Mouse (Mus musculus) E14TG2a.4 (cell line): ENCODE measurements around the gene Psmb4.

Experiments used
- CTCF ChIP-seq: conservative IDR thresholded peaks from 2 replicates; pipeline ENCODE4 v1.5.1; 2014; ENCODE audit warnings: low read length
- POU5F1 ChIP-seq: IDR thresholded peaks from 2 replicates; pipeline ENCODE4 v1.6.1; 2014; ENCODE audit warnings: low read length, borderline replicate concordance

DNA sequence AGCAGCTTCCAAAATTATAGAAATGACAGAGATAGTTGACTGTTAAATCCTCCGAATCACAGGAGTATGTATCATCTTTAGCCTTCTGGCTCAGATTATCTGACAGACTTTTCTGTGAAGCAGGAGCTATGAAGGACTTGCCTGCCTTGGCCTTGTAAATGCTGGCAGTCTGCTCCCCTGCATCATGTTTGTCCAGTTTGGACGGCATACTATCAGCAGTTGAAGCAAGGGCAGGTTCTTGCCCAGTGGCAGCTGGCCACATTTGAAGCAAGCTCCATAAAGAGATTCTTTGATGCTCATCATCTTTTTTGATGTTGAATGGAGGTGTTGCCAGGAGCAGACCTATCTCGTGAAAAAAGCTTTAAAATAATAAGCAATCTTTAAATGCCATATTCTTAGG is 7.3 kb upstream of the Psmb4 start:
- TF ChIP-seq CTCF (no peak), POU5F1 (no peak)
